Mouse (Mus musculus) bone marrow macrophage, adult 2 months (primary cell): ENCODE results near the gene Tank.

Source experiments
- CTCF ChIP-seq: IDR thresholded peaks from 2 replicates; pipeline ENCODE4 v1.5.1; 2012; ENCODE audit warnings: low read depth, mild to moderate bottlenecking, low read length, moderate library complexity
- POLR2A ChIP-seq: IDR thresholded peaks from 2 replicates; pipeline ENCODE4 v1.6.1; 2012; ENCODE audit warnings: mild to moderate bottlenecking, low read depth, low read length, borderline replicate concordance

GRCm38 (mm10) chr2:61533131-61533530, 45.3 kb upstream of the Tank start:
- TF ChIP-seq CTCF (no peak), POLR2A (no peak)
